Mouse (Mus musculus) MEL (cell line): ENCODE data around the gene G3bp2. TPM values are rescaled to one million over a fixed set of nuclear protein-coding genes. Genes with fewer than 3 reads are reported as not detected.

Experiments used
- DNase-seq: peaks from one replicate; pipeline ENCODE4 v3.0.0; 2011; ENCODE audit warnings: low read depth, low spot score
- H3K27ac ChIP-seq: 2 replicates; pipeline ENCODE4 v1.5.1; 2012; ENCODE audit warnings: low read depth, mild to moderate bottlenecking, control low read depth, low read length, moderate library complexity; ENCODE audit not compliant: control insufficient read depth
- H3K27me3 ChIP-seq, 2 experiments: fragments of 150-350 bp in 1 of 2; sonication (generic) in 1 of 2; 2 replicates each; pipeline ENCODE4 v1.6.1; 2012; ENCODE audit warnings: low read length in 2 of 2, mild to moderate bottlenecking in 2 of 2, improper control_type of control experiment in 1 of 2, moderate library complexity in 1 of 2; ENCODE audit not compliant: insufficient read depth in 2 of 2, control insufficient read depth in 1 of 2
- H3K36me3 ChIP-seq, 2 experiments: 2 replicates each; pipeline ENCODE4 v1.6.1; 2012 to 2014; ENCODE audit warnings: low read length in 2 of 2, improper control_type of control experiment in 1 of 2, inconsistent platforms in 1 of 2, mild to moderate bottlenecking in 1 of 2; ENCODE audit not compliant: insufficient read depth in 2 of 2, control insufficient read depth in 1 of 2
- H3K4me1 ChIP-seq, 2 experiments: fragments of 150-350 bp in 1 of 2; sonication (generic) in 1 of 2; 2 replicates each; pipeline ENCODE4 v1.6.1; 2012; ENCODE audit warnings: low read length in 2 of 2, improper control_type of control experiment in 1 of 2, mild to moderate bottlenecking in 1 of 2; ENCODE audit not compliant: insufficient read depth in 2 of 2, control insufficient read depth in 1 of 2
- H3K4me3 ChIP-seq, 2 experiments: fragments of 150-350 bp in 1 of 2; sonication (generic) in 1 of 2; 2 replicates each; pipeline ENCODE4 v1.5.1; 2012; ENCODE audit warnings: low read depth in 2 of 2, low read length in 2 of 2, mild to moderate bottlenecking in 2 of 2, moderate library complexity in 2 of 2, control low read depth in 1 of 2, improper control_type of control experiment in 1 of 2; ENCODE audit not compliant: control insufficient read depth in 1 of 2, insufficient read depth in 1 of 2
- H3K79me2 ChIP-seq: 2 replicates; pipeline ENCODE4 v1.6.1; 2012; ENCODE audit warnings: mild to moderate bottlenecking, low read length, moderate library complexity; ENCODE audit not compliant: control insufficient read depth, poor library complexity, insufficient read depth
- H3K9ac ChIP-seq: 2 replicates; pipeline ENCODE4 v1.6.1; 2012; ENCODE audit warnings: low read depth, mild to moderate bottlenecking, control low read depth, low read length, moderate library complexity; ENCODE audit not compliant: control insufficient read depth, poor library complexity, severe bottlenecking
- H3K9me3 ChIP-seq: fragments of 150-350 bp; sonication (generic); replicated peaks from 2 replicates; pipeline ENCODE4 v1.6.1; 2012; ENCODE audit warnings: mild to moderate bottlenecking, low read length, improper control_type of control experiment, moderate library complexity; ENCODE audit not compliant: insufficient read depth
- CHD1 ChIP-seq: IDR thresholded peaks from 2 replicates; pipeline ENCODE4 v1.6.1; 2012; ENCODE audit warnings: low read depth, mild to moderate bottlenecking, inconsistent platforms, low read length, improper control_type of control experiment
- EP300 ChIP-seq, 2 experiments: IDR thresholded peaks; 2 replicates each; pipeline ENCODE4 v1.6.1; 2011; ENCODE audit warnings: improper control_type of control experiment in 2 of 2, low read length in 2 of 2, low read depth in 1 of 2, mild to moderate bottlenecking in 1 of 2
- GABPA ChIP-seq: IDR thresholded peaks from 2 replicates; pipeline ENCODE4 v1.6.1; 2012; ENCODE audit warnings: low read depth, mild to moderate bottlenecking, inconsistent platforms, low read length, improper control_type of control experiment, moderate library complexity
- GATA1 ChIP-seq: IDR thresholded peaks from 2 replicates; pipeline ENCODE4 v1.6.1; 2011; ENCODE audit warnings: low read depth, low read length, improper control_type of control experiment
- HCFC1 ChIP-seq: IDR thresholded peaks from 2 replicates; pipeline ENCODE4 v1.6.1; 2012; ENCODE audit warnings: low read depth, mild to moderate bottlenecking, inconsistent platforms, low read length, improper control_type of control experiment, moderate library complexity
- KAT2A ChIP-seq: conservative IDR thresholded peaks from 2 replicates; pipeline ENCODE4 v1.6.1; 2012; ENCODE audit warnings: low read depth, low read length, improper control_type of control experiment, inconsistent platforms
- MAX ChIP-seq: IDR thresholded peaks from 2 replicates; pipeline ENCODE4 v1.6.1; 2011; ENCODE audit warnings: low read length, improper control_type of control experiment
- MAZ ChIP-seq: IDR thresholded peaks from 2 replicates; pipeline ENCODE4 v1.6.1; 2012; ENCODE audit warnings: low read depth, mild to moderate bottlenecking, inconsistent platforms, low read length, improper control_type of control experiment
- MYC ChIP-seq: IDR thresholded peaks from 2 replicates; pipeline ENCODE4 v1.6.1; 2011; ENCODE audit warnings: low read depth, mild to moderate bottlenecking, low read length, improper control_type of control experiment, moderate library complexity
- POLR2A ChIP-seq, 2 experiments: IDR thresholded peaks; 2 replicates each; pipeline ENCODE4 v1.6.1; 2011 to 2012; ENCODE audit warnings: low read length in 2 of 2, mild to moderate bottlenecking in 2 of 2, control low read depth in 1 of 2, improper control_type of control experiment in 1 of 2, low read depth in 1 of 2, moderate library complexity in 1 of 2; ENCODE audit not compliant: control insufficient read depth in 1 of 2, insufficient read depth in 1 of 2, poor library complexity in 1 of 2
- POLR2AphosphoS2 ChIP-seq: IDR thresholded peaks from 2 replicates; pipeline ENCODE4 v1.6.1; 2011; ENCODE audit warnings: low read length, improper control_type of control experiment
- POLR2AphosphoS5 ChIP-seq: IDR thresholded peaks from 2 replicates; pipeline ENCODE4 v1.6.1; 2012; ENCODE audit warnings: low read depth, borderline replicate concordance, mild to moderate bottlenecking, inconsistent platforms, low read length, moderate library complexity, mixed read lengths
- RAD21 ChIP-seq: IDR thresholded peaks from 2 replicates; pipeline ENCODE4 v1.6.1; 2011; ENCODE audit warnings: mild to moderate bottlenecking, low read depth, low read length, improper control_type of control experiment
- RCOR1 ChIP-seq: IDR thresholded peaks from 2 replicates; pipeline ENCODE4 v1.6.1; 2012; ENCODE audit warnings: low read depth, mild to moderate bottlenecking, inconsistent platforms, low read length, improper control_type of control experiment
- SIN3A ChIP-seq: IDR thresholded peaks from 2 replicates; pipeline ENCODE4 v1.6.1; 2012; ENCODE audit warnings: low read length, improper control_type of control experiment, inconsistent platforms
- SMC3 ChIP-seq: IDR thresholded peaks from 2 replicates; pipeline ENCODE4 v1.6.1; 2011; ENCODE audit warnings: low read depth, low read length, improper control_type of control experiment
- TBP ChIP-seq: IDR thresholded peaks from 2 replicates; pipeline ENCODE4 v1.8.0; 2011; ENCODE audit warnings: low read depth, low read length, improper control_type of control experiment
- USF2 ChIP-seq, 2 experiments: IDR thresholded peaks; 2 replicates each; pipeline ENCODE4 v1.6.1; 2011 to 2012; ENCODE audit warnings: improper control_type of control experiment in 2 of 2, low read length in 2 of 2, borderline replicate concordance in 1 of 2, inconsistent platforms in 1 of 2, low read depth in 1 of 2, mild to moderate bottlenecking in 1 of 2; ENCODE audit not compliant: insufficient read depth in 1 of 2
- ZC3H11A ChIP-seq: IDR thresholded peaks from 2 replicates; pipeline ENCODE4 v1.6.1; 2012; ENCODE audit warnings: low read depth, mild to moderate bottlenecking, inconsistent platforms, low read length, improper control_type of control experiment
- ZKSCAN1 ChIP-seq: IDR thresholded peaks from 2 replicates; pipeline ENCODE4 v1.6.1; 2012; ENCODE audit warnings: low read depth, mild to moderate bottlenecking, inconsistent platforms, low read length, improper control_type of control experiment, moderate library complexity
- ZNF384 ChIP-seq: IDR thresholded peaks from 2 replicates; pipeline ENCODE4 v1.6.1; 2012; ENCODE audit warnings: low read depth, mild to moderate bottlenecking, inconsistent platforms, low read length, improper control_type of control experiment
- polyA plus RNA-seq, 2 experiments: library from polyadenylated mRNA; stranded (reverse) in 1 of 2; unstranded in 1 of 2; fragments of >175 nt in 1 of 2; fragments of >200 nt in 1 of 2; gene quantifications; 2 replicates each; pipeline versions ENCODE4 v1.2.1 to v1.2.4; 2012; ENCODE audit warnings: low replicate concordance in 2 of 2, low read depth in 1 of 2; ENCODE audit not compliant: insufficient read length in 2 of 2, insufficient read depth in 1 of 2, missing spikeins in 1 of 2
- total RNA-seq: library from RNA; depleted of rRNA; stranded (reverse); fragments of 300-350 nt; gene quantifications from 2 replicates; pipeline ENCODE4 v1.2.3, GENCODE M21; 2012

Gene G3bp2
- total and polyA plus RNA-seq, 3 experiments, result 42.8 to 177 (median 65.5) TPM

DNA sequence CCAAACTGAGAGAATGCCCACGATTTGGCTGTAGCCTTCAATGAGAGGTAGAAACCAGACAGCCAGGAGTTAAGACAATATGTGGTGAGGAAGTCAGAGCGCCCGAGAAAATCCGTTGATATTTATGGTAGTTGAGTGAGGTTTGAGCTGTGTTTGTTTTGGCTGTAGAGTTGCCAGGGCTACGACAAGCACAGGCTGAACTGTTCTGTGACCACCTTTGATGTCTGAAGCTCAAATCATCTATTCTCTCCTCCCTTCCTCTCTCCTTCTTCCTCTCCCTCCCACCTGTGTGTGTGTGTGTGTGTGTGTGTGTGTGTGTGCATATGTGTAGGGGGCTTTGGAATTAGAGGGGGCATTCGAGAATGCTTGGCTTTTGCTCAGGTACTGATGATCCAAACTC, 19.5 kb upstream of the G3bp2 start:
- peaks cover 0 to 5% of the 10 kb centered on the region in 2 experiments; a peak in 1 of 4 replicates for H3K4me1 ChIP-seq
- TF ChIP-seq MAZ, result no peak
- no peak for TF ChIP-seq ZNF384
- no peak for TF ChIP-seq ZKSCAN1
- TF ChIP-seq MYC, result no peak
- no peaks in the 10 kb centered on the region for H3K27me3 ChIP-seq
- no peak overlapping the region for H3K27ac ChIP-seq
- no peaks in the 10 kb centered on the region for H3K9me3 ChIP-seq
- H3K79me2 ChIP-seq, result no peaks in the 10 kb centered on the region
- H3K36me3 ChIP-seq, result peaks cover 0 to 6% of the 10 kb centered on the region in 2 experiments; a peak in 2 of 4 replicates
- H3K4me3 ChIP-seq, result no peak overlapping the region
- no peak overlapping the region for H3K9ac ChIP-seq
- no peak for DNase-seq

DNA sequence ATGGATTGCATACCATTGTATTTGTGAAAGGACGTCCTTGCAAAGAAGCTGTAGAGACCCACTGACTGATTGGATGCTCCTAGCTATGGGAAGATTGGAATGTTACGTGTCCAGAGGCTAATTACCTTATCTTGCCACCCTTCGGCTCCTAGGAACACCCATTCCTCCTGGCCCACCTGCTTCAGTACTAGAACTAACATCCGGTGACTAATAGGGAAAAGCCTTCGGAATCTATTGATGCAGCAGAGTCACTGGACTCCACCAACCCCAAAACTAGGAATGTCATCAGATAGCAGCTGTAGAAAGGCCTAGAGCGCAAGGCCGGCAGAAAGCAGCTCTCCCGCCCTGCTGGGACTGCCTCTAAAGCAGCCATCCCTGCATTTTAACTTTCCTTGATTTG, 18.1 kb upstream of the G3bp2 start:
- no peak overlapping the region for H3K27ac ChIP-seq
- no peak overlapping the region for H3K9ac ChIP-seq
- no peaks in the 10 kb centered on the region for H3K27me3 ChIP-seq
- H3K4me1 ChIP-seq, result peaks cover 0 to 2% of the 10 kb centered on the region in 2 experiments; a peak in 1 of 4 replicates
- H3K79me2 ChIP-seq, result no peaks in the 10 kb centered on the region
- TF ChIP-seq SIN3A (no peak), POLR2AphosphoS5 (no peak), SMC3 (no peak), MAZ (no peak), ZC3H11A (no peak), CHD1 (no peak), GABPA (no peak), POLR2A (IDR thresholded peaks at IDR 0.05; ENCODE audit: control insufficient read depth in 1 of 2, insufficient read depth in 1 of 2, low read depth in 1 of 2, low read length in 2 of 2, poor library complexity in 1 of 2) (no peak), HCFC1 (no peak), KAT2A (no peak), MAX (no peak), EP300 (IDR thresholded peaks at IDR 0.05; ENCODE audit: low read depth in 1 of 2, low read length in 2 of 2) (no peak), TBP (no peak), GATA1 (no peak), RCOR1 (no peak), RAD21 (no peak), POLR2AphosphoS2 (no peak), USF2 (IDR thresholded peaks at IDR 0.05; ENCODE audit: borderline replicate concordance in 1 of 2, insufficient read depth in 1 of 2, low read depth in 1 of 2, low read length in 2 of 2) (no peak)
- H3K36me3 ChIP-seq, result peaks cover 0 to 2% of the 10 kb centered on the region in 2 experiments; a peak in 1 of 4 replicates
- H3K4me3 ChIP-seq, result no peak overlapping the region
- DNase-seq, result no peak
- H3K9me3 ChIP-seq, result no peaks in the 10 kb centered on the region
